Mouse (Mus musculus): Measurements from ENCODE around the gene Taar8b.
A peak's percentile ranks its signal among the peaks of the same experiment; 100 is the strongest.
"Not testable (repeated sequence)": the region's sequence is repeated elsewhere in the genome, so short reads cannot be mapped to it uniquely, and the experiment has no call there.

Taar8b gene

DNA sequence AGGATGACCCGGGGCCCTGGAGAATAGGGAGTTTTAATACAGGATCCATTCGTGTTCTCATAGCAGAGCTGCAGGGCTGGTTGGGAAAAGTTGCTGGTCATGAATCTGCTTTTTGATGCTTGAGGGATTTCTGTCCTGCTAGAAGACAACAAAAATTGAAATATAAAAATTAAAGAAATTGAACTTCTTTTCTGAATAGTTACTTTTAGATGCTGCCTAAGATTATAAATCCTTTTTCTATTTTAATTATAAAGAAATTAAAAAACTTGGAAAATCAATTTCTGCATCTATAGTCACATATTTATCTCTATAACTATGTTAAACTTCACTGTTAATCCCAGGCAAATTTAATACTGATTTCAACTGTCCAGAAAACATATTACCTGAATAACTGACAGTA, at the start of gene Taar8b:
Taar8b (minus strand) TSS at position 101 of the 400 bp plus-strand sequence.
- DNase-seq (ENCODE audit: low read depth, low spot score), result no peak

DNA sequence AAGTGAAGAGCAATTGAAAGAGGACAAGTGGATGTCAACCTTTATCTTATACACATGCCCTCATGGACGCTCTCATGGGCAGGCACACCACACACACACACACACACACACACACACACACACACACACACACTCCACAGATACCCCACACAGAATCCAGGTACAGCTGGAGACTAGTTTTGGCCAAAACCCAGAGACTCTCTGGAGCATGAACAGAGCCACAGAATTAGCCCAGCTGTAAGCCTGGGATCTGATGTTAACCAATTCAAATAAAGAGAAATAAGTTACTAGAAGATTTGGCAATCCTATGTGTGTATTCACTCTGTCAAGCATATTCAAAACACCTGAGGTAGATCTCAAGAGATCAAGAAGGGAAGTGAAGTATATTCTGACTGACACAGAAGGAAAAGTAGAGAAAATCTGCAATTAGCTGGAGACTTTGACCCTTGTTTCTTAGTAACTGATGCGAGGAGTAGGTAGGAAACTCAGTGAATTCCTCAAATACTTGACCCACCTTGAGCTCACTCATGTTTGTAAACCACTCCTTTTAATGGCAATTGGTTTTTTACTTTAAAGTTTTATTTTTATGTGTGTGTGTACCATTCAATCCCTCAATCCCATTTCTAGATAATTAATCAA, 46.6 kb upstream of the Taar8b start:
- no peak for DNase-seq (ENCODE audit: low read depth, low spot score)

DNA sequence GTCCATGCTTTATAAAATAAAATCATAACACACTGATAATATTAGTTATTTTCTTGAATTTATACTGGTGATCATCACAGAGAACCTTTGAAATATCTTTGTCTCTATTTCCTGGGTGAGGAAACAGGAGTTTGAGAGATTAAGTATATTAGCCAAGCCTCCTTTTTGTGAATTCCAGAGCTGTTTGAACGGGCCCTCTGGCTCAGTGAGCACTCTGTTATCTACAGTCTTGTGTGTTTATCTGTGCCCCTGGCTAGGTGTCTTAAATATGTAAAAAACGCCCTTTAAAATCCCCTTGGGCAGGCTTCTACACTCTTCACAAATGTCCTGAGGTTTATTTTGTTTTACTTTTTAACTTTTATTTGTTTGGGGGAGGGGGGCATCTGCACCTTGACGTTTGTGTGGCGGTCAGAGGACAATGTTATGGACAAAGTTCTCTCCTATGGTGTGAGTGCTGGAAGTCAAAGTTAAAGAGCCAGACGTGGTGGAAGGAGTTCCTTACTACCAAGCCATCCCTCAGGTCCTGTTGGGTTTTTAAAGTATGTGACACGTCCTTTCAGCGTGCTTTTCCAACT, 42.1 kb upstream of the Taar8b start:
- no peak for DNase-seq (ENCODE audit: low read depth, low spot score)

DNA sequence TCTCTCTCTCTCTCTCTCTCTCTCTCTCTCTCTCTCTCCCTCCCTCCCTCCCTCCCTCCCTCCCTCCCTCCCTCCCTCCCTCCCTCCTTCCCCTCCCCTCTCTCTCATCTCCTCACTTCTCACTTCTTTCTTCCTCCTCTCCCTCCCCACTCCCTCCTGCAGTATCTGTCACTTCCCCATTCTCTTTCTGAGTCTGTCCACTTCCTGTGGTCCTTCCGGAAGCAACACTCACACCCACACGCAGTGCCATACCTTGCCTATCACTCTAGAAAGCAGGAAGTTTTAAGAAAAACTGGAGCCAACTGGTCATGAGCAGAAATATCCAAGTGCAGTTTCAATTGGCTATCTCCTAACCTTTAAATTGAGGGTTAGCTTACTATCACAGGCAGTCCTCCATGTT, 41.0 kb upstream of the Taar8b start:
- DNase-seq (ENCODE audit: low read depth, low spot score), result peak; percentile 26

DNA sequence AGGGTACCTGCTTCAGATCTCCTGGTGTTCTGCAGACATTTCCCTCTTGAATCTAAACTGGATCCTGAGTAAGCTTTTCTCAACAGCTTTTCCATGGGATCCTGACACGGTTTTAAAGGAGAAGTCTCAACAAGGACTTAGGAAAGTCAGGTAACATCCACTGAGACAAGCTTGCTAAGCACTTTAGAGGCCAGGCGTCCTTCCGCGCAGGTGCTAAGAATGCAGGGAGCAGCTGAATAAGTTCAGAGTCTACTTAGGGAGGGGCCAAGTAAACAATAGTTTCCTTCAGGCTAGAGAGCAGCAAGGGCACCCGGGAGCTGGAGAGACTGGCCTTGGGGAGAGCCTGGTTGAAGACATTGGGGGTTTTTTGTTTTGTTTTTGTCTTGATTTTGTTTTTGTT, 40.2 kb upstream of the Taar8b start:
- DNase-seq (ENCODE audit: low read depth, low spot score), result peak; percentile 91

DNA sequence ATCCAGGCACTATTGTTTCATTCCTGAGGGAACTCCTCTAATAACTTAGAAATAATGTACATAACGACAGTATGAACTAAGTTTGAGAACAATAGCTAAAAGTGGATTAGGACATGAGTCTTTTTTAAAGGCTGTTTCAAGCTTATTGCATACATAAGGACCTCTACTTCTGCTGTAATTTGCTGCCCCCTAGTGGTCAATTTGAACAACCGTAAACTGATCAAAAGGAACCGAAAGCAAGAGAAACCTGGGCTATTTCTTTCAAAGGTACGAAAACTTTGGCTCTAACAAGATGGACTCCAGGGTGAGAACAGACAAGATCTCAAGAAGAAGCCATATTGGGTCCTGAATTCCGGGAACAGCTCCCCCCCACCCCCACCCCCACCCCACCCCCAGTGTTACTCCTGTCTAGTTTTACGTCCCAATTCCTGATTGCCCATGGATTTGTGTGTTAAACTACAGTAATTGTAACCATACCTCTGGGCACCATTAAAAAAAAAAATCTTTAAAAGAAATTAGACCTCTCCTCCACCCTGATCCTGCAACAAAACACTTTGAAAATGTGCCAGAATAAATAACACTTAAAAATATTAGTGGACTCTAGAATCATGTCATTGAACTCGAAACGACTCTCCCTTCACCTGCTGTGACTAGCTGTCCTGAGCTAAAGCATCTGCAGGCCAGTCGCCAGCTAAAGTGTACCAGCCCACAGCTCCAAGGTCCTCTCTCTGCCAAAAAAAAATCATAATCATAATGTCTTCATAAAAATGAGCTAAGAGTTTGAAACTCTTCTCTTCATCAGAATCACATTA, 39.6 kb upstream of the Taar8b start:
- DNase-seq (ENCODE audit: low read depth, low spot score), result peak; percentile 91

DNA sequence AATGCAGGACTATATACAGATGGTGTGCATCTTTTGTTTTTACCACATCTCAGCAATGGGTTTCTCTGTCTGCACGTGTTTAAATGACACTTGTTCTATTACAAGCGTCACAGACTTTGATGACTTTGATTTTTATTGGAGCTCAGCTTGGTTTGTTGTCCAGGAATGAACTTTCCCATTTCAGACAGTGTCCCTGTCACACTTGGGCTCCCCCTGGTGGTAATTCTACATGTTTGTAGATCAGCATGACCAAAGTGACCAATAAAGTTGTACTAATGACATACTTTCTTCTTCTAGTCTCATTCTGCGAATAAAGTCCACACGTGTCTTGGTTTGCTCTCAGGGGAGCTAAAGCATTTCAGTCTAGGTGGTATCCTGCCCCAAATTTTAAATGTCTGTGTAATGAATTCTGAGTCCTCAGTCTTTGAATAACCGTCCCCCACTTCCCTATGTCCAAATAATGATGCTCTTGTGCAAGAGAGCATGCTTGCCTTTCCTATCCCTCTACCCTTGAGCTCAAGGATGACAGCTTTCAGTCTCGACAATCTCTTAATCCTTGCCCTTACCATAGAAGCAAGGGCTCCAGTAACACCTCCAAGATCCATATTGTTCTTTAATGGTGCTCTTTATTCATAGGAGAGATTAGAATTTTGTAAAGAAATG, 19.2 kb upstream of the Taar8b start:
- DNase-seq (ENCODE audit: low read depth, low spot score), result peak; percentile 67

DNA sequence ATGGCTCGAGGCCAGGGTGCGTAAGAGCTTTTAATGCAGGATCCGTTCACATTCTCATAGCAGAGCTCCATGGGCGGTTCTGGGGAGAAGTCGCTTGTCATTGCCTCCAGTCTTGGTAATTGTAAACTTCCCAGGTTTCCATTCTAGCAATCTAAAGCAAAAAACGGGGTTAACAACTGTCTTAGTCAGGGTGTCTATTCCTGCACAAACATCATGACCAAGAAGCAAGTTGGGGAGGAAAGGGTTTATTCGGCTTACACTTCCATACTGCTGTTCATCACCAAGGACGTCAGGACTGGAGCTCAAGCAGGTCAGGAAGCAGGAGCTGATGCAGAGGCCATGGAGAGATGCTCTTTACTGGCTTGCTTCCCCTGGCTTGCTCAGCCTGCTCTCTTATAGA, 17.3 kb upstream of the Taar8b start, which contains the start of gene Taar9:
Taar9 (minus strand) TSS at position 101 of the 400 bp plus-strand sequence.
- not testable (repeated sequence) for DNase-seq (ENCODE audit: low read depth, low spot score)

DNA sequence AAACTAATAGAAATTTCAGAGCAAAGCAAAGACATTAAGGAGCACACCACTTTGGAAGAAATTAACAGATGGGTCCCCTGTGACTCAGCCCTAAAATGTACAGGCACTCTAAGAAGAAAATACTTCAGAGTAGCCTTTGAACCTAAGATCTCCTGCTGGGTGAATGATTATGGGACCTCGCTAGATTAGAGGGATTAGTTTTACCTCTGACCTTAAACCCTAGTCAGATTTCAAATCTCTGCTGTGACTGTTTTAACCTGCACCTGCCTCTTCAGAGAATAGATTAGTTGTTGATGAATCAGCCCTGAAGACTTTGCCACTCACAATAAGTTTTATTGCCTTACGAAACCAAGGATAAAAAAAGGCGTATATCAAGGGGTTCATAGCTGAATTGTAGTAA, 16.1 kb upstream of the Taar8b start:
- no peak for DNase-seq (ENCODE audit: low read depth, low spot score)

DNA sequence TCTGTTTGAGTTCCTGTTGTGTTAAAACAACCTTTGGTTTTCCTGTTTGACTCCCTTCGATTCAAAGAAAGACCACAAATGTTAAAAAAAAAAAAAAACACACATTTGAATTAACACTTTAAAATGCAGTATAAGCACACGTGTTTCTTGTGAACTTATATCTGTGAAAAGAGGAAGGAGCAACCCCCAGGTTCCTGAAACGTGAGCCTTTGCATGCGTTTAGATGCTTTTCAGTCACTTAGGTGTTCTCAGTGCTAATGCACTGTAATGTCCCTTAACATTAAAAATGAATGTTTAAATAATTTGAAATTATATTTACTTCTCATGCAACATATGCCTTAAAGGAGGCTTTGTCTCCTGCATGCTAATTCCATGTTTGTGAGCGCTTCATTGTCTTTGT, 15.7 kb upstream of the Taar8b start:
- DNase-seq (ENCODE audit: low read depth, low spot score), result no peak

DNA sequence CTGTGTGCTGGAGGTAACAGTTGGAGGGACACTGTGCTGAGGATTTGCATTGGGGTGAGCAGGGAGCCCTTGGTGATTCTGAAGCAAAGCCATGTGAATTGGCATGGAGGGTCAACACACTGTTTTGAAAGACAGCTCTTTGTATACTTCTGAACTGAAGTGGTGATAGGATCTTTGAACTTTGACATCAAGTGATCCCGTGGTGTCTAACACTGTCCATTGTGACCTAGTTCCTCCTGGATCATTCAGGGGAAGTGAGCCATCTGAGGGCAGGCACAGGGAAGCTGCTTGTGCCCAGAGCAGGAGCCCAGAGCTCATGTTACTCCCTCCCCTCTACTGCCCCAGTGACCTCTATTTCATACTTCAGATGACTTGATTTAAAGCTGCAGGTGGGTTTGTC, 11.2 kb upstream of the Taar8b start:
- not testable (repeated sequence) for DNase-seq (ENCODE audit: low read depth, low spot score)

DNA sequence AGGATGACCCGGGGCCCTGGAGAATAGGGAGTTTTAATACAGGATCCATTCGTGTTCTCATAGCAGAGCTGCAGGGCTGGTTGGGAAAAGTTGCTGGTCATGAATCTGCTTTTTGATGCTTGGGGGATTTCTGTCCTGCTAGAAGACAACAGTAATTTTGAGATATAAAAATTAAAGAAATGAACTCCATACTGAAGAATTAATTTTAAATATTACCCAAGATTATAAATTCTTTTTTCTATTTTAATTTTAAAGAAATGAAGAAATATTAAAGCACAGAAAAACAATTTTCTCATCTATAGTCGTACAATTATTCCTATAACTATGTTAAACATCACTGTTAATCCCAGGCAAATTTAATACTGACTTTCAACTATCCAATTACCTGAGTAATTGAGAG, 9.7 kb upstream of the Taar8b start, which contains the start of gene Taar8c:
Taar8c (minus strand) TSS at position 101 of the 400 bp plus-strand sequence.
- not testable (repeated sequence) for DNase-seq (ENCODE audit: low read depth, low spot score)

DNA sequence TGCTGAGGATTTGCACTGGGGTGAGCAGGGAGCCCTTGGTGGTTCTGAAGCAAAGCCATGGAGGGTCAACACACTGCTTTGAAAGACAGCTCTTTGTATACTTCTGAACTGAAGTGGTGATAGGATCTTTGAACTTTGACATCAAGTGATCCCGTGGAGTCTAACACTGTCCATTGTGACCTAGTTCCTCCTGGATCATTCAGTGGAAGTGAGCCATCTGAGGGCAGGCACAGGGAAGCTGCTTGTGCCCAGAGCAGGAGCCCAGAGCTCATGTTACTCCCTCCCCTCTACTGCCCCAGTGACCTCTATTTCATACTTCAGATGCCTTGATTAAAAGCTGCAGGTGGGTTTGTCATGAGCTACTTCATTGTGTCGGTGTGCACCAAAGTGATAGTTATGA, 4.9 kb upstream of the Taar8b start:
- DNase-seq (ENCODE audit: low read depth, low spot score), result not testable (repeated sequence)

DNA sequence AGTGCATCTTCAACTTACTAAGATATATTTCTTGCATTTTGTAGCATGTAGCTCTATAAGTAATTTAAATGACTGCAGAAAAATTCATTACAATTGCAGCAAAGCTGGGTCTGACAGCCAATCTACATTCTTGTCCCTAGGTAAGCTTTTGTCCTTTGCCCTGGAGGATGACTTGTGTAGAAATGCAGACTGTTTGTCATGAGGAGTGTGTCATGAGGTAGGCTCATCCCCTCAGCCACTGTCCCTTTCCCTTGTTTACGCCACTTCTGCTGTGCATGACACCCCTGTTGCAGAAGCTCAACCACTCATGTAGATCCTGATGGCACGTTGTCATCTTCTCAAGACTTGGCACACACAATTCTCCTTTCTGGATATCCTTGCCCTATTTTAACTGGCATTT, 4.9 kb downstream of the Taar8b start:
- DNase-seq (ENCODE audit: low read depth, low spot score), result no peak

DNA sequence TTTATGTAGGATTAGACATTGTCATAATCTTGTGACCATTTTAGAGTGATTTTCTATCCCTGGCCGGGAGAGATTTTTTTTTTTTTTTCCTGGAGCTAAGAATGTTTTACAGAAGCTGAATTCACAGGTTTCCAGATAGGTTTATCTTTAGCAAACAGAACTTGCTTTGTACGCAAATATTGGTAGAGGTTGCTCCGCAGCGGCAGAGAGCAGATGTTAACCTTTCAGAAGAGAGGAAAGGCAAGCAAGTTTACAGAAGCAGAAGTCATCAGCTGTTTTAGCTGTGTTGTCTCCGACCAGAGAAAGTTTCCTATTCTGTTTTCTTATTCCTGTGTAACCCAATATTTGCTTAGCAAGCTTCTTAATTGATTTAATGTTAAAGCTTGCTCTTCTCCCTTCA, 5.5 kb downstream of the Taar8b start:
- DNase-seq (ENCODE audit: low read depth, low spot score), result no peak

DNA sequence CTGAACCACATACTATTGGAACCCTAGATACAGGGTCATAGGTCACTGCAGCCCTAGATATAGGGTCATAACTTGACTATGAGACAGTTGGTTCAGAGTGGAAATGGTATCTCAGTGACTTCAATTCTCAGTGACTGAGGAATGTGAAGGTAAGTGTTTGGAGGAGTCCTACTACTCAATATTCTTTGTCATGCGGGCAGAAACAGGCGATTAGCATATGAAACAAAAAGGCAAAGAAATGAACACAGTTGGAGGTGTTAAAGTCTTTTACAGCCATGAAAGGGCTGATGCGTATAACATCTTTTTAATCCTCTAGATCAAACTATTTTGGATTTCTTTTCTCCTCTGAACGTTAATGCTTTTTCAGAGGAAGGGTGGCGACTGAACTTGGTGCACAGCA, 6.2 kb downstream of the Taar8b start:
- peak; percentile 60 for DNase-seq (ENCODE audit: low read depth, low spot score)

DNA sequence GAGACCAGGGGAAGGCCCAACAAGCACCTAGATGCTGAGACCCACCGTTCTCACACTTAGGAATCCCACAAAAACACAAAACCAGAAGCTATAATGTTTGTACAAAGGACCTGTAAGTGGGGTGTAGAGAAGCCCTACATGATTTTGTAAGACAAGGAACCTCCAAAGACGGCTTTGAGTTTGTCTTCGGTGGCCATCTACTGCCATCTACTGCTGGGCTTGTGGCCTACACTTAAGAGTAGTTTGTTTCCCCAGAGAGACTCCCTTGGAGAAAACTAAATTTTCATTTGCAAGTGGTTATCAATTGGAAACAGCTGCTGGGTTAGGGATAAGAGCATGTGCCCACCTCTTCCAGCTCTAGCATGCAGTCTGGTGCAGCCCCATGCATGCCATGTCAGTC, 11.9 kb downstream of the Taar8b start:
- peak; percentile 47 for DNase-seq (ENCODE audit: low read depth, low spot score)

DNA sequence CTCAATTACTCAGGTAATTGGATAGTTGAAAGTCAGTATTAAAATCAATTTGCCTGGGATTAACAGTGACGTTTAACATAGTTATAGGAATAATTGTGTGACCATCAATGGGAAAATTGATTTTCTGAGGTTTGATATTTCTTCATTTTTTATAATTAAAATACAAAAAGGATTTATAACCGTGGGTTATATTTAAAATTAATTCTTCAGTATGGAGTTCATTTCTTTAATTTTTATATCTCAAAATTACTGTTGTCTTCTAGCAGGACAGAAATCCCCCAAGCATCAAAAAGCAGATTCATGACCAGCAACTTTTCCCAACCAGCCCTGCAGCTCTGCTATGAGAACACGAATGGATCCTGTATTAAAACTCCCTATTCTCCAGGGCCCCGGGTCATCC, 15.9 kb downstream of the Taar8b start, which contains the start of gene Taar8a:
Taar8a (plus strand) TSS at position 301 of the 400 bp plus-strand sequence.
- not testable (repeated sequence) for DNase-seq (ENCODE audit: low read depth, low spot score)

DNA sequence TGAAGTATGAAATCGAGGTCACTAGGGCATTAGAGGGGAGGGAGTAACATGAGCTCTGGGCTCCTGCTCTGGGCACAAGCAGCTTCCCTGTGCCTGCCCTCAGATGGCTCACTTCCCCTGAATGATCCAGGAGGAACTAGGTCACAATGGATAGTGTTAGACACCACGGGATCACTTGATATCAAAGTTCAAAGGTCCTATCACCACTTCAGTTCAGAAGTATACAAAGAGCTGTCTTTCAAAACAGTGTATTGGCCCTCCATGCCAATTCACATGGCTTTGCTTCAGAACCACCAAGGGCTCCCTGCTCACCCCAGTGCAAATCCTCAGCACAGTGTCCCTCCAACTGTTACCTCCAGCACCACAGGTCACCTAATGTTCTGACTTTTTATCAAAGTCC, 17.3 kb downstream of the Taar8b start:
- DNase-seq (ENCODE audit: low read depth, low spot score), result not testable (repeated sequence)

DNA sequence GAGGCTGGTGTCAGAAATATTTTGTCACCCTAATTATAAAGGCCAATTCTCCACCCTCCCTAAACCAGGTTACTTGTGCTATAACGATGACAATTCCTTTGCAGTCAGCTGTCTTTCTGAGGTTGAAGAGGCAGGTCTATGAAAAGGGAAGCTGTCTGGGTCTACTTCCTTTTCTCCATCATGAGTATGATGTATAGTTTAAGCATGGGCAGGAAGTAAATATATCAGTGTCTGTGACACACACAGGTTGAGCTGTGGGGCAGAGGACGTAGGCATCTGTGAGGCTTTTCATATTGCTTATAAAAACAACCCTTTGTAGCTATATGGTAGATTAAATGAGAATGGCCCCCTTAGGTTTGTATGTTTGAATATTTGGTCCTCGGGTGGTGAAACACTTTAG, 33.1 kb downstream of the Taar8b start:
- no peak for DNase-seq (ENCODE audit: low read depth, low spot score)

DNA sequence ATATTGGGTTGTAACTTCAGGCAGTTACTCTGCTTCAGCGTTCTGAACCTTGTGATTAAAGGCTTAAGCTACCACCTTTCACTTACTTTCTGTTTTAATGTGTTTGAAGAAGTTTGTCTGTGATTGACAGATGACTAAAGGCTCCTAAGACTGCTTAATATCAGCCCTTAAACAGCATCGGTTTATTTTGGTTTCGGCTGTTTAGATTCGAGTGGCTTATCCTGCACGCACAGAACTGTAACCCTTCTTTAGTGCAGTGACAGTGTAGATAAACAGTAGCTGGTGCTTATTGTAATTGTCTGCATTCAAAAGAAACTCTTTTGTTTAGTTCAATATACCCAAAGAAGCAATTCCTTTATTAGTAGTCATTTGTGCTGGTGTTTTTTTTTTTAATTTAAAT, 40.1 kb downstream of the Taar8b start:
- no peak for DNase-seq (ENCODE audit: low read depth, low spot score)

DNA sequence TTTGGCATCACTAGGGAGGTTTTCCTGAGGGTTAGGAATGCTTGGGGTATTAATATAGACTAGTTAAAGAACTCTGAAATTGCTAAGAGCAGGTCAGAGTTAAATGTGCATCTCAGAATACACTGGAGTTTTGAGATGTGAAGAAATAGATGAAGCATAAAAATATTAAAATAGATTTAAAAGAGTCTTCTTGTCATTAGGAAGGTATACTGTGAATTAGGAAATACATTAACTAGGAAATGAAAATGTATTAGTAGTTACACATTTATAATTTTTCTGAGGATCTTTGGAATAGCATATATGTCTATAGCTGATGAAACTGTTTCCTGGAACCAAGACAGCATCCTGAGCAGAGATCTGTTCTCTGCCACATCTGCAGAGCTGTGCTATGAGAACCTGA, 42.9 kb downstream of the Taar8b start, which contains the start of gene Taar7f:
Taar7f (plus strand) TSS at position 301 of the 400 bp plus-strand sequence.
- no peak for DNase-seq (ENCODE audit: low read depth, low spot score)
